Mouse (Mus musculus) colon, adult 2 months (tissue): ENCODE data around the gene Usp38. TPM values are rescaled to one million over a fixed set of nuclear protein-coding genes. Genes with fewer than 3 reads are reported as not detected.

Source experiments
- polyA plus RNA-seq: library from polyadenylated mRNA; depleted of rRNA; stranded (reverse); fragments of >200 nt; gene quantifications from 2 replicates; pipeline ENCODE4 v1.2.3, GENCODE M21; 2012; rRNA removed

Usp38 gene
- 11.9 and 12.2 TPM in 2 replicates for polyA plus RNA-seq

DNA sequence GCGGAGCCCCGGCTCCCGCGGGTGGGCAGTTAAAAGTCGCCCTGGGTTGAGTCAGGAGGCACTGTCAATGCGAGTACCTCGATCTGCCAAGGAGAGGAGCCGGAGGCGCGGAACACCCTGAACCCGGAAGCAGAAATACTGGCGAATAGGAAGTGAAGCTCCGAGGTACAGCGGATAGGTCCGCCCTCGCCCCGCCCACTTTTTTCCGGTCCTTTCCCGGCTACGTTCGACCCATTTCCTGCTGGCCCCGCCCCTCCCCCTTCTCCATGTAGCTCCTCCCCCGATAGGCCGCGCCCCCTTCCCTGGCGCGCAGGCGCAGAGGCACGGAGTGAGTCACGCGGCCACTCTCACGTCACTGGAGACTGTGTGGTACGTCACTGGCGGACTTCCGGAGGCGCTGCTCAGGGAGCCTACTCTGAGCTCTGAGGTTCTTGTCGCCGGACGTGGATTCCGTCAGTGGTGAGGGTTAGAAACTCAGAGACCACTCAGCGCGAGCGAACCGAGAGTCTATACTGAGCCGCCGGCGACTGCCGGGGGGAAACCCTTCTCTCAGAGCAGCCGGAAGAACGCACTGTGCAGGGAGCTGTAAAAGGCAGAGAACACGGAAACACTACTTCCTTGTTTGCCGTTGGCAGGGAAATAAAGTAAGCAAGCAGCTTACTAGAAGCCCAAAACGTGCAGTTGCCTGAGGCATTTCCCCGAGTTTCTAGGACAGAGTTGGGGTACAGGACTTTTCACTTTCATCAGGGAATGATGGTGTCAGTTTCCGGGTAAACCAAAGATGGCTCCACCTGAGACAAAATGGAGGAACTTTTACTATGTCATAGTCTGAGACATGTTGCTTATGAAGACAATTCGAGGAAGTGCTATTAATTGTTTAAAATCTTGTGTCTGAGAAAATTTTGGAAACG is at the start of gene Usp38:
Usp38 (minus strand) TSS at position 140 of the 911 bp plus-strand sequence.

Other genes starting within 250 kb of the Usp38 start
- 14.6 and 15.3 TPM in 2 replicates for gene Gab1, start 134.4 kb downstream of the Usp38 start, polyA plus RNA-seq